Mouse (Mus musculus) 3134 (cell line): Measurements from ENCODE around the gene Fryl.

ENCODE experiments used
- DNase-seq: peaks from one replicate; pipeline ENCODE4 v3.0.0-alpha.2; 2011; ENCODE audit warnings: low spot score; ENCODE audit not compliant: insufficient read length; ENCODE audit errors: extremely low read depth

Gene Fryl

GRCm38 (mm10) chr5:73168769-73169272 is 87.6 kb downstream of the Fryl start:
- DNase-seq = peak; percentile 55

- peak; percentile 51 for DNase-seq
Observed at GRCm38 (mm10) chr5:73167976-73168768, 88.2 kb downstream of the Fryl start.

- no peak for DNase-seq
Observed at GRCm38 (mm10) chr5:73163970-73164369, 92.4 kb downstream of the Fryl start.

GRCm38 (mm10) chr5:73162492-73162891 is 93.9 kb downstream of the Fryl start:
- DNase-seq = no peak

- DNase-seq = no peak
Observed at GRCm38 (mm10) chr5:73160440-73160839, 96.0 kb downstream of the Fryl start.

- no peak for DNase-seq
Observed at GRCm38 (mm10) chr5:73157502-73157901, 98.9 kb downstream of the Fryl start.

GRCm38 (mm10) chr5:73157009-73157408 is 99.4 kb downstream of the Fryl start:
- DNase-seq = no peak

GRCm38 (mm10) chr5:73156226-73156926 is 100.0 kb downstream of the Fryl start:
- DNase-seq = no peak

- no peak for DNase-seq
Observed at GRCm38 (mm10) chr5:73153802-73154465, 102.5 kb downstream of the Fryl start.

GRCm38 (mm10) chr5:73152206-73152605 is 104.2 kb downstream of the Fryl start:
- no peak for DNase-seq

GRCm38 (mm10) chr5:73150877-73151445 is 105.5 kb downstream of the Fryl start:
- no peak for DNase-seq

GRCm38 (mm10) chr5:73144987-73145386 is 111.4 kb downstream of the Fryl start:
- DNase-seq = no peak

- DNase-seq = no peak
Observed at GRCm38 (mm10) chr5:73141712-73142111, 114.7 kb downstream of the Fryl start.

GRCm38 (mm10) chr5:73141161-73141560 is 115.3 kb downstream of the Fryl start:
- DNase-seq = no peak

GRCm38 (mm10) chr5:73137561-73137960 is 118.9 kb downstream of the Fryl start:
- DNase-seq = no peak

GRCm38 (mm10) chr5:73135959-73136358 is 120.5 kb downstream of the Fryl start:
- no peak for DNase-seq

GRCm38 (mm10) chr5:73135131-73135530 is 121.3 kb downstream of the Fryl start:
- DNase-seq = no peak

GRCm38 (mm10) chr5:73133833-73134185 is 122.6 kb downstream of the Fryl start:
- no peak for DNase-seq

GRCm38 (mm10) chr5:73132998-73133832 is 123.2 kb downstream of the Fryl start:
- no peak for DNase-seq

- no peak for DNase-seq
Observed at GRCm38 (mm10) chr5:73130984-73131383, 125.4 kb downstream of the Fryl start.
